Mouse (Mus musculus) urinary bladder, postnatal 14 days (tissue): Measurements from ENCODE around the gene Tbpl1.

ENCODE experiments used
- DNase-seq: peaks from one replicate; pipeline ENCODE4 v3.0.0; 2021; ENCODE audit warnings: low spot score

Gene Tbpl1

DNA sequence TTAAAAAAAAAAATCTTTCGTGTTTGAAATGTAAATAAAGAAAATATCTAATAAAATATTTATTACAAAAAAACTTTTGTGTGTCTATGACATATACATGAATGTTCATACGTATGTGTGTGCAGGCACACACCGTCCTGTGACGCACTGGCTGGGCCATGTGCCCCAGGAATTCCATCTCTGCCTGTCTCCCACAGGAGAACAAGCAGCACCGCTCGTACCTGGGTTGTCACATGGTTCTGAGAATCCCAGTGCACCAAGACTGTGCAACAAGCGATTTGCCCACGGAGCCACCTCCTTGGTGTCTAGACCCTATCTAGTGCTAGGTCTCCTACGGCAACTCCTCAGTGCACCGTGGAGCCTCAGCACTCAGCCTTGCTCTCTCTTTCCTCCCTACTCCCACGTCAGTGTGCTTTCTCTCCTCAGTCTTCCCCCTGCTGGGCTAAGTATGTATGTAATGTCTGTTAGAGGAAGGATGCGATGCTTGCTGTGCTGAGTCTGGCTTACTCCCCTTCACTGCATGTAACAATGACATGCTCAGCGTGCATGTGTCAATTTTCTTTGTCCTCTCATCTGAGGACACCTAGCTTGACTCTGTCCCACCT lies 21.5 kb downstream of the Tbpl1 start:
- DNase-seq, result no peak

DNA sequence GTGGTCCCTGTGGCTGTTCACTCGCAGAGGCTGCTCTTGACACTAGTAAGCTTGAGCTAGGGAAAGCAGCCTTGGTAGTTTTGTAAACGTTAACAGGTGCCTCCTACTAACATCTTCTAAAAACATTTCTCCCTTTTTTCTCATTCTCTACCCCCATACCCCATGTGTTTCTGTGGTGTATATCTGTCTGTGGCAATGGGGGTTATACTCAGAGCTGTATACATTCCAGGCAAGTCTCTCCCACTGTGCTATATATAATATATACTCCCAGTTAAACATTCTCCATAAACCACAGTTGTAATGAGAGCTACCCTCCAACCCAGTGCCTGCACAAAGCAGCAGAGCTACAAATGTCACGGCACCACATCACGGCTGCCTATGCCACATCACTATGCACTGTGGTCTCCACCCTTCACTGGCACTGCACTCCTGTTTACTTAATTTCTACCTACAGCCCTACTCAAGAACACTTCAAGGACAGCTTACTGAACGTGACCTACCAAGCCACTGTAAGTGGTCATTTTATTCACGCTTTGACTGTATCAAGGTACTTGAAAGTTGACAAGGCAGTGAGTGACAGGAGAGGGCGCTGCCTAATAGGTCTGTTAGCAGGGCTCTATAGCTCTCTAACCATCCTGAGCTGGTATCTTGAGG lies 23.4 kb downstream of the Tbpl1 start:
- no peak for DNase-seq

DNA sequence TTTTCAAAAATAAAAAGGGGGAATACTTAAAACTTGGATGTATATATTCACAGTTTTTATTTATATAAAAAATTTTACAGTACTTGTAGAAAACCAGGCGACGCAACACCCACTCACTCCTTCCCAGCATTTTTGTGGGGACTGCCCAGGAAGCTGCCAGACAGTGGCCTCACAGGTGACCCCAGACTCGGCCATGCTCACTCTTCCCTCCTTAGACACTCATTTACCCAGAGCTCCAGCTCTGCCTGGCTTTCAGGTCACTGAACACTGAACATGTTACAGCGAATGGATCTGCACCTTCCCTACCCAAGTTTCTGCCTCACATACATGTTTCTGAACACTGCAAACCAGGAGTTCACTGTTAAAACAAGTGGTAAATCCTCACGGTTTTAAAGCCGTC lies 27.9 kb downstream of the Tbpl1 start:
- no peak for DNase-seq

DNA sequence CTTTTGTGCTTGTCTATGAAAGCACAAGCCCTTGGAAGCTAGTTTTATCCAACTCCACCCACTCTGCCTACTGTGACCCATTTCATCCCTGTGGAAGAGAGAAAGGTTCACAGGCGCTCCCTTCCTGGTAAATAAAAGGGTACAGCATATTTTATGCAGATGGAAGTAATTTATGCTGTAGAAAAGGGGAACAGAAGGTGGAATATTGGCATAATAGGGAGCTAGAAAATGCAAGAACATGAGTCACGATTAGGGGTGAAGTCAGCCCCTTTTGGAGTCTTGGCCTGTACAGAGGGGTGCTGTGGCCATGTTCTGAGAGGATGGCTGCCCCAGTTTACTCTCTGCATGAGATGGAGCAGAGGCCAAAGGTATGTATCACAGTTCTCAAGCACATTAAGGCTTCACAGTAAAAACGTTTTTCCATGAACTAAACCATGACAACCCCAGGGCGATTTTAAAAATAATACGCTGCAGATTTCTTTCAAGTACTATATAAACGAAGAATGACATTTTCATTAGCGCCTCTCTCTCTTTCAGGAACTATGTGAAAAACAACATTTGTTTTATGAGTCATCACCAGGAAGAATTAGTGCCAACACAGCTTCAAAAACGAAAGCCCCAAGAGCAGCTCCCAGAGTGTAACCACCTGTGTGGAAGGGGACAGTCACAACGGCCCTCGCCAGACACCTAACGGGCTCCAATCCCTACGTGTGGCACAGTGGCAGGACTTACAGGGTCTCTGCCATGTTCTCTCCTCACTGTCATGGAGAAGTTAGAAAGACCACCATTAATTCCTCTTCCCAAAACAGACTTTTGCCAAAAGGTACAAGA lies 30.0 kb downstream of the Tbpl1 start:
- DNase-seq, result no peak

DNA sequence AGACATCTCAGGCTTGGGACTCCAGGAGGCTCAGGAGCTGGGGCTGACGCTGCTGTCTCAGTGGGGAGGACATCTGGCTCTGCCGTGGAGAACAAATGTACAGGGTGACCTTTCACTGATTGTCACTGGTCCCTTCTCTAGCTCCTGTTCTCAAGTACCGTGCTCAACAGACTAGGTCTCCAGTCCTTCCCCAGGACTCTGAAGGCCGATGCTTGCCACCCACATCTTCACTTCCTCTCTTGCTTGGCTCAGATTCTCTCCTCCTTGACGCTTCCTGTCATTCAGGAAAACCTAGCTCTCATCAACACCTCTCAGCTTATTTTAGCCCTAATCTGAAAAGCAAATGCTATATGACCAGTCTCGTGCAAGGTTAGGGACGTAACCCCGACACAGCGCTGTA lies 31.0 kb downstream of the Tbpl1 start:
- no peak for DNase-seq

DNA sequence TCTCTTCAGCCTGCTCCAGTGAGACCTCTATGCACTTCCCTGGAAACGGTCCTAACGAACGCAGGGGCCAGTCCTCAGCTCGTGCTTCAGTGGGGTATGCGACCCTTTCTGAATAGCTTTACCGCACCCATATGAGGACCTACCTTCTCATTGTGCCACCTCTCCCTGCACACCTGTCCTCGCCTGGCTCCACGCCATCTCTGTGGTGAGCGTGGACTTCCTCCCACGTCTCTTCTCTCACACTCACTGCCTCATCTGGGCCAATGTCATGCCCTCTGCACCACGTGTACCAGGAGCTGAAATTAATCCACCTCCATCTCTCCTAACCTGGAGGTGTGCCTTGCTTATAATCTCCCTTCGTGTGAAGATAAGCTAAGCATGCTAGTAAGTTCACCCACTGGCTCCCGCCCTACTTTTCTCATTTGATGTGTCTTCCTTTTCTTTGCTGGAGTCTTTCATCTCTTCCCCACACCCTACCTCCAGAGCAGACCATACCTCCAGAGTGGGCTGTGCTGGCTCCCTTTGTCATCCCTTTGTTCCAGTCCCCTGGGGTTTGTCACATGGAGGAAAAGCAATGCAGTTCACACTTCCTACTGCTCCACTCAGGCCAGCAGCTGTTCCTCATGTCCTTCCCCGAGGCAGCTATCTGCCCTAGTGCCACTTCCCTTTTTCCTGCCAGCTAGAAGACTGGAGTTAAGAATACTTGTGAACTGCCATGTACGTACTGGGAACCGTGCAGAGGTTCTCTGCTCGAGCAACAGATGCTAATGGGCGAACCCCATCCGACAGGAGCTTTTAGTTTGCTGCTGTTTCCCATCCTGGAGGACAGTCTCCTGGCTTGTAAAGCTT lies 32.0 kb downstream of the Tbpl1 start:
- DNase-seq, result no peak

DNA sequence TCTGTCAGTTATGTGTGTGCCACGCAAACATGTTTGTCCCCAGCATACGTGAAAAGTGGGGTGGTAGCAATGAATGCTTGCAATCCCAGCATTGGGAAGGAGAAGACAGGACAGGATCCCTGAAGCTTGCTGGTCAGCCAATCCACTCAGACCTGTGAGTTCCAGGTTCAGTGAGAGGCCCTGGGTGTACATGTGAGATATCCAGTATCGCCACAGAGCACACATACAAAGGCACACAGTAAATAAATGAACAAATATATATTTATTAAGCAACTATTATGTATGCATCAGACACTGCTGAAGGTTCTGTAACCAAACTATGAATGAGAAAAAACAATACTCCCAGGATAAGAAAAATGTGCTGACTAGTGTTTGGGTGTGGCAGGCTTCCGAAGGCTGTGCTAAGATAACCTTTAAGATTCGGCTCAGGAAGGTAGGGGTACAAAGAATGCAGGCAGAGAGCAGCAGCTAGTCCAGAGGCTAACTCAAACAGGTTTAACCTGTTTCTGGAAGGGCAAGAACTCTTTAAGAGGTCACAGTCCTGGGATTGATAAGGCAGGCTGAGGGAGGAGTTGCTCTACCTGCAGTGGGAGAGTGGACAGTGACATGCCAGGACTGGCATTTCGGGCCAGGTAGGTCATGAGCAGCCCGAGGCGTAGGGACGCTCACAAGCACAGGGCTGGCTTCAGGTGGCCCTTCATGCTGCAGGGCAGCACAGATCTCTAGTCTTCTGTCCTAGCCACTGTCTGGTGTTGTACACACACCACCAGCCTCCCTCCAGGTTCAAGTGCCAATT lies 33.4 kb downstream of the Tbpl1 start:
- peak; percentile 75 for DNase-seq

DNA sequence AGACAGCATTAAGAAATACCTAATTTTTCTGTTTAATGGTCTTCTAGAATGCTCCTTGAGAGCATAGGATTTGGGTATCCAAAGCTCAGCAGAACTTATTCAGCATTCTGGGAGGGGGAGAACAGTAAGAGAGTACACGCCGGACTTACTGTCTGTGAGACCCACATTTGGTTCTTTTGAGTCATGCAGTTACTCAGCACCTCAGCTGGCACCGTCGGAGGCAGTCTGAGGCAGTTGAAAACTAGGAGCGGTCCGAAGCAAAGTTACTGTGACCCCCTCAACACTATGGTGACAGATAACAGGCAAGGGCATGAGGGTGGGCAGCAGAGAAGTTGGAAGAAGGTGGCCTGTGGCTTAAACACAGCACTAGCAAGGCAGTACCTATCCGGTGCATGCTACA lies 34.9 kb downstream of the Tbpl1 start:
- DNase-seq, result no peak

DNA sequence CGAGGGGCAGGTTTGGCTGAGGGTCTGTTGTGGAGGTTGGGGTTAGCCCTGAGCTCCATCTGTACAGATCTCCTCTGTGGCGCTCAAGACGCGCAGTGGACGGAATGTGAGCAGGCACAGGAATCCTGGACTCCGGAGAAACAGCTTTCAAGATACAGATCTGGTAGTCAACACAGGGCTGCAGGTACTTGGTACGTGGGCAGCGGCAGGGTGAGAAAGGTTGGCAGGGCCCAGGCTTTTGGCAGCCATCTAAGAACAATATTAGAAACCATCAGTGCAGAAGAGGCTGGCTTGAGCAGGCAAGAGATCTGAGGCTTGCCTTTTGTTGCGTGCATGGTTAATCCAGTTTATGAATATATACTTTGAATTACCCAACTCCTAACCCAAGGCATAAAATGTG lies 35.5 kb downstream of the Tbpl1 start:
- peak; percentile 62 for DNase-seq

DNA sequence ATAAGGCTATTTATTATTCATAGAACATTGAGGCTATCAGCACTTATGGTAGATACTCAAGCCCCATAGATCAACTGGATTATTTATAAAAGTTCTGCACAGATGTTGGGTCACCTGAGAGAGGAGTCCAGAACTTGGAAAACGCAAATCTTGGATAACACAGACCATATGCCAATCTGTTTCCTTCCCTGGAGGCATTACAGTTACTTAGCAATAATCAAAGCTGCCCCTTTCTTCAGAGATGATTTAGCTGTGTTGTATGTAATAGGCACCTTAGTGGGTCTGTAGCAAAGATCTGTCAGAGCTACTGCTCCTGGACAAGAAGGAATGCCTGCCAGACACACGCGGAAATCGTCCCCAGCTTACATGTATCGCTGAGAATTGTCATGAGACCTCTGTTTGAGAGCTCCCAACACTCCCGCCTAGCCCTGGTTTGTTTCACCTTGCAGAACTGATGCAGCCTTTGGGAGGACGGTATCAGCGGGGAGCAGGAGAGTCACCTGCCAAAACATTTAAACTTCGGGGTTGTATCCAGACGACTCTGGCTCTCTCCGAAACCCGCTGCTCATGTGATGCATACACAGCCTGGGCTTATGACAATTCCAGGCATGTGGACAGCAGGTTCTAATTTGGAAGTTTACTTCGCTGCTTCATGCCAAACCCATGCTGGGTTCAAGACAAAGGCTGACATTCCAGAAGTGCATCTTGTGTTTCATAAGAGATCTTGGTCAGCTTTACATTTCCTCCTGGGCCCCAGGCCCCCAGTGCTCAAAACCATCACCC lies 55.7 kb downstream of the Tbpl1 start:
- no peak for DNase-seq

DNA sequence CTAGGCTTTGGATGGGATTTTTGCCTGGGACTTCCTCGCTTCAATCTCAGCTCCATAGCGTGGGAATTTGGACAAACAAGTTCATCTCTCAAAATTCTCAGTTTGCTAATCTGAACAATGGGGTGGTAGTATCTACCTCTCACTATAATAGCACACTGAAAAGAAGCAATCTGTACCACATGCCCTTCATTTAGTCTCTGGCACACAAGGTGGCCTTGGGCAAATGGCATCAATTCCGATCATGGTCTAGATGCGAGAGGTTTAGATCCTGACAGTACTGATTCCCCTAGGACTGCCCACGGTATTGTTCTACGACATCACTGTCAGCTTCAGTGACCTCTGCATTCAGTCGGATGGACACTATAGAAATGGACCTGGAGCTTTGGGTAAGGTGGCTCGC lies 57.6 kb downstream of the Tbpl1 start:
- no peak for DNase-seq

DNA sequence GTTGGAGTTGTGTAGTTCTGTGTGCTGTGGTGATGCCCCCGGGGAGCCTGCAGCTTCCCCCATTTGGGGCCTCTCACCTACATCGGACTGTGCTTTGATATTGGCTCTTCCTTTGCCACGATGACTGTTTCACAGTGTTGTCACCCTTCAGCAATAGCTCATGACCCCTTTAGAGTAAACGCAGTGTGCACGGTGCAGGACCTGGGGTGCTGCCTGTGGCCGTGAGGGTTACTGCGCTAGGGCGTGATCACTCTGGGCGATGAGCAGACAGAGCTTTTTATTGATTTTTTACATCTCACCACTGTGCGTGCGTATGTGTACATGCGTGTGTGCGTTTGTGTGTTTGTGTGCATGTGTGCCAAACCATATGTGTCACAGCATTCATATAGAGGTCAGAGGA lies 63.2 kb downstream of the Tbpl1 start:
- DNase-seq, result no peak

DNA sequence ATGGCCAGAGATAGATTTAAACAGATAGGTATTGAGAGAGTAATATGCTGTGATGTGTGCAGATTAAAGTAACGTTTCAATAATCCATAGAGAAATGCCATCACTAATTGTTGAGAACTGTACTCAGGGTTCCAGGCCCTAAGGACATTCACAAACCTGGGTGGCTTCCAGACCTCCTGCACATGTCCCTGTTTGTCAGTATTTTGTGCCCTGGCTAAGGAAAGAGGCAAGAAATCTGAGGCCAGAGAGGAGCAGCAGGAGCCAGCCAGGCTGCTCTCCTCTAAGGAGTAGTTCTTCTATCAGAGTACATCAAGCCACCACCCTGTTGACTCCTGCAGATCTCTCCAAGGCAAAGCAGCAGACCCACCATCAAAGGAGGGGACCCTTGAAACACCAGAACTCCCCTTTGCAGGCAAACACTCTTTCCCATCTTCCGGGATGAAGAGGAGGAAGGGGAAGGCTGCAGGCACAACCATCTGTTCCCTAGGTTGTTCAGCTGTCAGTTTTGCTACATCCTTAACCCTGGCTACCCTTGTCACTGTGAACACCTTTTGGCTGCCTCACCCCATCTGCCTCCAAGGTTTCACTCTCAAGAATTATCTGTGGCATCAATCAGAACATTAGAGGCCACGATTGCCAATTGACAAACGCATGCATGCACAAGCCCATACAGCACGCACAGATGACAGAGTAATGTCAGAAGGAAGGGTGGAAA lies 71.3 kb downstream of the Tbpl1 start:
- DNase-seq, result no peak

DNA sequence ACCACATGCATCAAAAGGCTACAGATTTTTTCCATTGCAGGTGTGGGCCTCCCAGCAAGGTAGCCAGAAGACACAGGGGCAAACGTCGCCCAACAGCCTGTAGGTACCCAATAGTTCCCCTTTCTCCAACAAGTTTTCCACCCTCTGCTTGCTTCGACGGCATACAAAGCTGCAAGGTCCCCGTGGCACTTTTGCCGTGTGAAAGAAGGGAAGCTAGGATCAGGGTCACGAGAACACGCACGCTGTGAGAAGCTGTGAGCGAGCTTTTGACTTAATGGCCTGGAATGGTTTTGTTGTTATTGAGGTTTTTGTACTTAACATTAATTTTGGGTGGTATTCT lies 72.4 kb downstream of the Tbpl1 start:
- no peak for DNase-seq

DNA sequence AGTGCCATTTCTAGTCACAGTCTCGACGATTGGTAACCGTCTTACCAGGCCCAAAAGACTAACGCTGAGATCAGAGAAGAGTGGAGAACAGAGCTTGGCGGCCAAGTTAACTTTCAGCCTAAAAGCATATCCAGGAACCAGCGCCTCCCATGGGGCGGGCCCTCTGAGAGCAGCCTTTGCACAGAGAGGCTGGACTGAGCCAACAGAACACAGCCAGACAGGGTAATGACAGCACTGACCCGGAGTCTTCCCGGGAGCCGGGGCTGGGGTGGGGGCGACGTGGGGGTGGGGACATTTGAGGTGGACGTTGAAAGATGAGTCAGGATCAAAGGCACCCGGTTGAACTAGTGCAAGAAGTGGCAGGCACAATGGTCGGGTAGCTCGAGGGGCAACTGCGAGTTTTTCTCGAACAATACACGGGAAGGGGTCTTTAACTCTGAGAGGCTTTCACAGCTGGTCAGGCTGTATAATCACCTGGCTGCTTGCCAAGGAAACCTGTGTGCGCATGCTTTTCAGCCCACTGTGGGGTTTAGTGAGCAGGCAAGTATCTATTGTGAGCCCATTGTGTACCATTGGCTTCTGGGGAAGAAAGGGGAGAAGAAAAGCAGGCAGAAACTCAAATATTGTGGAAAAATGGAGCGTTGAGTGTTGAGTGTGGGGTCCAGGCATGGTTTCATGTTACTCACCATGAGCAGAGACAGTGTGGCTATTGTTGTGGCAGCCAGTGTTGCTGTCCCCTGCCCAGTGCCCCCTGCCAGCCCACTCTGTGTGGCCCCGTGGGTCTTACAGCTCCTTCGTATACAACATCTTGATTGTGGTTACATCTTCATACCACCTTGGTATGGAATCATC lies 73.0 kb downstream of the Tbpl1 start:
- DNase-seq, result peak; percentile 33
